Mouse (Mus musculus): ENCODE measurements around the gene Col18a1. TPM values are rescaled to one million over a fixed set of nuclear protein-coding genes. Genes with fewer than 3 reads are reported as not detected.

Col18a1 gene
- polyA plus RNA-seq, 1 experiment = 402 TPM

- H3K4me2 ChIP-seq (ENCODE audit: low read depth) = no peak overlapping the region
- H3K4me3 ChIP-seq = no peak overlapping the region
- H3K36me3 ChIP-seq (ENCODE audit: control insufficient read depth, insufficient read depth) = peaks cover 7% of the 10 kb centered on the region
- H3K79me2 ChIP-seq (ENCODE audit: control insufficient read depth, insufficient read depth) = peaks cover 95% of the 10 kb centered on the region
- H3ac ChIP-seq (ENCODE audit: control insufficient read depth, insufficient read length) = no peak overlapping the region
- no peak for TF ChIP-seq MAX (IDR thresholded peaks at IDR 0.05; ENCODE audit: low read depth)
- no peak for TF ChIP-seq TCF12 (IDR thresholded peaks at IDR 0.05; ENCODE audit: insufficient read depth, poor library complexity, severe bottlenecking)
- TF ChIP-seq POLR2A (IDR thresholded peaks at IDR 0.05; ENCODE audit: insufficient read length, low read depth) = no peak
- no peak for TF ChIP-seq CEBPB (IDR thresholded peaks at IDR 0.05; ENCODE audit: insufficient read depth, poor library complexity, severe bottlenecking)
- TF ChIP-seq SRF (IDR thresholded peaks at IDR 0.05; ENCODE audit: control insufficient read depth, insufficient read length, low read depth) = no peak
- TF ChIP-seq MYOD1 (IDR thresholded peaks at IDR 0.05; ENCODE audit: control insufficient read depth in 1 of 3, insufficient read length in 2 of 3, low read depth in 2 of 3) = no peak
- TF ChIP-seq USF1 (IDR thresholded peaks at IDR 0.05; ENCODE audit: low read depth) = no peak
- no peak for TF ChIP-seq TCF3 (IDR thresholded peaks at IDR 0.05; ENCODE audit: insufficient read length, low read depth)
- TF ChIP-seq E2F4 (IDR thresholded peaks at IDR 0.05; ENCODE audit: insufficient read depth) = no peak
- no peak for TF ChIP-seq REST (IDR thresholded peaks at IDR 0.05; ENCODE audit: insufficient read depth, insufficient read length)
- H3K27me3 ChIP-seq (ENCODE audit: control insufficient read depth, insufficient read depth, insufficient read length) = no peaks in the 10 kb centered on the region
These were observed 56.3 kb downstream of the Col18a1 start for GRCm38 (mm10) chr10:77110010-77110409.

- TF ChIP-seq E2F4 (IDR thresholded peaks at IDR 0.05; ENCODE audit: insufficient read depth) = no peak
- peak in 1 of 3 experiments; percentile 40 for TF ChIP-seq MYOD1 (IDR thresholded peaks at IDR 0.05; ENCODE audit: control insufficient read depth in 1 of 3, insufficient read length in 2 of 3, low read depth in 2 of 3)
- Histone ChIP-seq H3K27me3 (ENCODE audit: control insufficient read depth, insufficient read depth, insufficient read length) (no peaks in the 10 kb centered on the region), H3K4me2 (ENCODE audit: low read depth) (no peak overlapping the region), H3K4me3 (no peak overlapping the region), H3K36me3 (ENCODE audit: control insufficient read depth, insufficient read depth) (peaks cover 7% of the 10 kb centered on the region), H3K79me2 (ENCODE audit: control insufficient read depth, insufficient read depth) (peaks cover 95% of the 10 kb centered on the region), H3ac (ENCODE audit: control insufficient read depth, insufficient read length) (no peak overlapping the region)
These were observed 58.2 kb downstream of the Col18a1 start for GRCm38 (mm10) chr10:77108106-77108505.

- Histone ChIP-seq H3K4me2 (ENCODE audit: low read depth) (no peak overlapping the region), H3K36me3 (ENCODE audit: control insufficient read depth, insufficient read depth) (no peaks in the 10 kb centered on the region), H3K79me2 (ENCODE audit: control insufficient read depth, insufficient read depth) (peaks cover 96% of the 10 kb centered on the region), H3ac (ENCODE audit: control insufficient read depth, insufficient read length) (no peak overlapping the region), H3K4me3 (no peak overlapping the region), H3K27me3 (ENCODE audit: control insufficient read depth, insufficient read depth, insufficient read length) (no peaks in the 10 kb centered on the region)
- TF ChIP-seq POLR2A (IDR thresholded peaks at IDR 0.05; ENCODE audit: insufficient read length, low read depth) = no peak
- no peak for TF ChIP-seq POLR2AphosphoS2 (IDR thresholded peaks at IDR 0.05; ENCODE audit: insufficient read length, low read depth)
- no peak for TF ChIP-seq TCF3 (IDR thresholded peaks at IDR 0.05; ENCODE audit: insufficient read length, low read depth)
- TF ChIP-seq MAX (IDR thresholded peaks at IDR 0.05; ENCODE audit: low read depth) = no peak
- TF ChIP-seq SRF (IDR thresholded peaks at IDR 0.05; ENCODE audit: control insufficient read depth, insufficient read length, low read depth) = no peak
- TF ChIP-seq CEBPB (IDR thresholded peaks at IDR 0.05; ENCODE audit: insufficient read depth, poor library complexity, severe bottlenecking) = no peak
- no peak for TF ChIP-seq MYOD1 (IDR thresholded peaks at IDR 0.05; ENCODE audit: control insufficient read depth in 1 of 3, insufficient read length in 2 of 3, low read depth in 2 of 3)
These were observed 62.0 kb downstream of the Col18a1 start for GRCm38 (mm10) chr10:77104327-77104726.

- H3K4me3 ChIP-seq = no peak overlapping the region
- TF ChIP-seq TCF12 (IDR thresholded peaks at IDR 0.05; ENCODE audit: insufficient read depth, poor library complexity, severe bottlenecking) = no peak
- no peak for TF ChIP-seq MAX (IDR thresholded peaks at IDR 0.05; ENCODE audit: low read depth)
- TF ChIP-seq POLR2A (IDR thresholded peaks at IDR 0.05; ENCODE audit: insufficient read length, low read depth) = no peak
- TF ChIP-seq USF1 (IDR thresholded peaks at IDR 0.05; ENCODE audit: low read depth) = no peak
- TF ChIP-seq MYOG (IDR thresholded peaks at IDR 0.05; ENCODE audit: control insufficient read depth in 1 of 3, insufficient read depth in 1 of 3, insufficient read length in 2 of 3, low read depth in 2 of 3) = no peak
- no peak for TF ChIP-seq CEBPB (IDR thresholded peaks at IDR 0.05; ENCODE audit: insufficient read depth, poor library complexity, severe bottlenecking)
- TF ChIP-seq E2F4 (IDR thresholded peaks at IDR 0.05; ENCODE audit: insufficient read depth) = no peak
- no peak for TF ChIP-seq POLR2AphosphoS2 (IDR thresholded peaks at IDR 0.05; ENCODE audit: insufficient read length, low read depth)
- no peak for TF ChIP-seq MYOD1 (IDR thresholded peaks at IDR 0.05; ENCODE audit: control insufficient read depth in 1 of 3, insufficient read length in 2 of 3, low read depth in 2 of 3)
- no peak for TF ChIP-seq SRF (IDR thresholded peaks at IDR 0.05; ENCODE audit: control insufficient read depth, insufficient read length, low read depth)
- no peak for TF ChIP-seq REST (IDR thresholded peaks at IDR 0.05; ENCODE audit: insufficient read depth, insufficient read length)
- no peak for TF ChIP-seq TCF3 (IDR thresholded peaks at IDR 0.05; ENCODE audit: insufficient read length, low read depth)
These were observed 62.7 kb downstream of the Col18a1 start for GRCm38 (mm10) chr10:77103689-77104088.

GRCm38 (mm10) chr10:77099777-77100176 is 66.6 kb downstream of the Col18a1 start:
- H3ac ChIP-seq (ENCODE audit: control insufficient read depth, insufficient read length) = no peak overlapping the region
- H3K36me3 ChIP-seq (ENCODE audit: control insufficient read depth, insufficient read depth) = peaks cover 6% of the 10 kb centered on the region
- TF ChIP-seq MAX (IDR thresholded peaks at IDR 0.05; ENCODE audit: low read depth) = no peak
- no peak for TF ChIP-seq SRF (IDR thresholded peaks at IDR 0.05; ENCODE audit: control insufficient read depth, insufficient read length, low read depth)
- TF ChIP-seq POLR2A (IDR thresholded peaks at IDR 0.05; ENCODE audit: insufficient read length, low read depth) = no peak
- no peak for TF ChIP-seq MYOD1 (IDR thresholded peaks at IDR 0.05; ENCODE audit: control insufficient read depth in 1 of 3, insufficient read length in 2 of 3, low read depth in 2 of 3)
- TF ChIP-seq USF1 (IDR thresholded peaks at IDR 0.05; ENCODE audit: low read depth) = no peak
- TF ChIP-seq REST (IDR thresholded peaks at IDR 0.05; ENCODE audit: insufficient read depth, insufficient read length) = no peak
- TF ChIP-seq MYOG (IDR thresholded peaks at IDR 0.05; ENCODE audit: control insufficient read depth in 1 of 3, insufficient read depth in 1 of 3, insufficient read length in 2 of 3, low read depth in 2 of 3) = no peak
- no peak for TF ChIP-seq TCF3 (IDR thresholded peaks at IDR 0.05; ENCODE audit: insufficient read length, low read depth)
- TF ChIP-seq CEBPB (IDR thresholded peaks at IDR 0.05; ENCODE audit: insufficient read depth, poor library complexity, severe bottlenecking) = no peak
- TF ChIP-seq E2F4 (IDR thresholded peaks at IDR 0.05; ENCODE audit: insufficient read depth) = no peak
- no peak for TF ChIP-seq TCF12 (IDR thresholded peaks at IDR 0.05; ENCODE audit: insufficient read depth, poor library complexity, severe bottlenecking)
- TF ChIP-seq POLR2AphosphoS2 (IDR thresholded peaks at IDR 0.05; ENCODE audit: insufficient read length, low read depth) = no peak
- H3K79me2 ChIP-seq (ENCODE audit: control insufficient read depth, insufficient read depth) = peaks cover 97% of the 10 kb centered on the region
- H3K4me3 ChIP-seq = no peak overlapping the region
- no peaks in the 10 kb centered on the region for H3K27me3 ChIP-seq (ENCODE audit: control insufficient read depth, insufficient read depth, insufficient read length)
- H3K4me2 ChIP-seq (ENCODE audit: low read depth) = no peak overlapping the region

More at GRCm38 (mm10) chr10:77103689-77104088, 62.7 kb downstream of the Col18a1 start:
- Histone ChIP-seq H3ac (ENCODE audit: control insufficient read depth, insufficient read length) (no peak overlapping the region), H3K4me2 (ENCODE audit: low read depth) (no peak overlapping the region), H3K27me3 (ENCODE audit: control insufficient read depth, insufficient read depth, insufficient read length) (no peaks in the 10 kb centered on the region), H3K36me3 (ENCODE audit: control insufficient read depth, insufficient read depth) (no peaks in the 10 kb centered on the region), H3K79me2 (ENCODE audit: control insufficient read depth, insufficient read depth) (peaks cover 96% of the 10 kb centered on the region)

Data from myocyte (in vitro differentiated cells).